Mouse (Mus musculus): Measurements from ENCODE around the gene Fam53b. TPM values are rescaled to one million over a fixed set of nuclear protein-coding genes. Genes with fewer than 3 reads are reported as not detected.

Gene Fam53b
- polyA plus RNA-seq, 1 experiment = 10.4 TPM

DNA sequence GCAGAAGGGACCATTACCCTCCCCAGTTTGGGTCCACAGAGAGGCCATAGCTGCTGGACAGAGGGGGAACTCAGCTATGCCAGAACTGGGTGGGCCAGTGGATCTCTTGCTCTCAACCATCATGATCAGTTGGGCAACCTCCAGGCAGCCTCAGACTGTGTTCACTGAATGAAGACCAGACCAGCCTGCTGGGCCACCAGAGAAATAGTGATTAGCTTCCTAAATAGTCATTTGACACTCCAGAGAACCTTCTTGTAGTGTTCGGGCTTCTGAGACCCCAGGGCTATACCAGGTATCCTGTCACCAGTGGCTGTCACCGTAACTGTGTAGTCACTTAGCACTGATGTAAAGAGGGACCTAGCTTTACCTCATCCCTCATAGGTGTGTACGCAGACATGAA lies 131.3 kb downstream of the Fam53b start:
- Histone ChIP-seq H3K4me3 (ENCODE audit: low read depth, low read length) (no peak overlapping the region), H3K9me3 (replicated peaks; ENCODE audit: control insufficient read depth, insufficient read depth, low read length, poor library complexity, severe bottlenecking) (no peaks in the 10 kb centered on the region), H3K27me3 (ENCODE audit: control insufficient read depth, insufficient read depth, low read length, poor library complexity, severe bottlenecking) (no peaks in the 10 kb centered on the region), H3K4me1 (ENCODE audit: control insufficient read depth, insufficient read depth, low read length) (no peaks in the 10 kb centered on the region), H3K9ac (ENCODE audit: low read depth, poor library complexity, severe bottlenecking) (no peak overlapping the region), H3K27ac (ENCODE audit: insufficient read depth, low read length) (no peak overlapping the region), H3K36me3 (ENCODE audit: control insufficient read depth, insufficient read depth, low read length, poor library complexity, severe bottlenecking) (no peaks in the 10 kb centered on the region)
- TF ChIP-seq CTCF (IDR thresholded peaks at IDR 0.05; ENCODE audit: low read depth, low read length) = no peak
- no peak for TF ChIP-seq POLR2A (IDR thresholded peaks at IDR 0.05; ENCODE audit: insufficient read depth, low read length)
- no peak for TF ChIP-seq EP300 (IDR thresholded peaks at IDR 0.05; ENCODE audit: insufficient read depth, low read depth, low read length)

GRCm38 (mm10) chr7:132681831-132682230 lies 131.9 kb downstream of the Fam53b start:
- no peak overlapping the region for H3K4me3 ChIP-seq (ENCODE audit: low read depth, low read length)
- no peaks in the 10 kb centered on the region for H3K4me1 ChIP-seq (ENCODE audit: control insufficient read depth, insufficient read depth, low read length)
- H3K9ac ChIP-seq (ENCODE audit: low read depth, poor library complexity, severe bottlenecking) = no peak overlapping the region
- H3K9me3 ChIP-seq (replicated peaks; ENCODE audit: control insufficient read depth, insufficient read depth, low read length, poor library complexity, severe bottlenecking) = no peaks in the 10 kb centered on the region
- no peaks in the 10 kb centered on the region for H3K27me3 ChIP-seq (ENCODE audit: control insufficient read depth, insufficient read depth, low read length, poor library complexity, severe bottlenecking)
- no peaks in the 10 kb centered on the region for H3K36me3 ChIP-seq (ENCODE audit: control insufficient read depth, insufficient read depth, low read length, poor library complexity, severe bottlenecking)
- no peak for TF ChIP-seq POLR2A (IDR thresholded peaks at IDR 0.05; ENCODE audit: insufficient read depth, low read length)
- H3K27ac ChIP-seq (ENCODE audit: insufficient read depth, low read length) = no peak overlapping the region

DNA sequence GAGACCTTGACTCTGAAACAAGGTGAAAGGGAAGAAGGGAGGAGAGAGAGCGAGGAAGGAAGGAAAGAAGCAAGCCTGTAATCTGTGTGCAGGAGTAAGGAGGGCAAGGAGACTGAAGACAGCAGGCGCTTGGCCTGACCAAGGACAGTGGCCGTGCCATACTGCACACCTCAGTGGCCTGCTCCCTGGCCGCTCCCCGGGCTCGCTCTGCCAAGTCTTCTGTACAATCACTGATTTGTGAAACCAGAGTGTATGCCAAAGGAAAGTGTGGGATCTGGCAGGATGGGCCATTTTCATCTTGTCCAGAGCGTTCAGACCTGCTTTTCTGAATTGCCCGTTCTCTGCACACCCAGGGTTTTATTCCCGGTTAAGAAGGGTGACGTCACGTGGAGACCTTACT lies 132.4 kb downstream of the Fam53b start:
- H3K27me3 ChIP-seq (ENCODE audit: control insufficient read depth, insufficient read depth, low read length, poor library complexity, severe bottlenecking) = no peaks in the 10 kb centered on the region
- no peak overlapping the region for H3K27ac ChIP-seq (ENCODE audit: insufficient read depth, low read length)
- H3K4me3 ChIP-seq (ENCODE audit: low read depth, low read length) = no peak overlapping the region
- TF ChIP-seq CTCF (IDR thresholded peaks at IDR 0.05; ENCODE audit: low read depth, low read length) = no peak
- TF ChIP-seq POLR2A (IDR thresholded peaks at IDR 0.05; ENCODE audit: insufficient read depth, low read length) = no peak
- TF ChIP-seq EP300 (IDR thresholded peaks at IDR 0.05; ENCODE audit: insufficient read depth, low read depth, low read length) = no peak
- H3K9me3 ChIP-seq (replicated peaks; ENCODE audit: control insufficient read depth, insufficient read depth, low read length, poor library complexity, severe bottlenecking) = no peaks in the 10 kb centered on the region
- H3K36me3 ChIP-seq (ENCODE audit: control insufficient read depth, insufficient read depth, low read length, poor library complexity, severe bottlenecking) = no peaks in the 10 kb centered on the region
- no peaks in the 10 kb centered on the region for H3K4me1 ChIP-seq (ENCODE audit: control insufficient read depth, insufficient read depth, low read length)
- H3K9ac ChIP-seq (ENCODE audit: low read depth, poor library complexity, severe bottlenecking) = no peak overlapping the region

GRCm38 (mm10) chr7:132679549-132679948 lies 134.1 kb downstream of the Fam53b start:
- TF ChIP-seq CTCF (IDR thresholded peaks at IDR 0.05; ENCODE audit: low read depth, low read length) = no peak
- TF ChIP-seq POLR2A (IDR thresholded peaks at IDR 0.05; ENCODE audit: insufficient read depth, low read length) = no peak
- no peak for TF ChIP-seq EP300 (IDR thresholded peaks at IDR 0.05; ENCODE audit: insufficient read depth, low read depth, low read length)
- H3K9me3 ChIP-seq (replicated peaks; ENCODE audit: control insufficient read depth, insufficient read depth, low read length, poor library complexity, severe bottlenecking) = no peaks in the 10 kb centered on the region
- no peak overlapping the region for H3K27ac ChIP-seq (ENCODE audit: insufficient read depth, low read length)
- H3K36me3 ChIP-seq (ENCODE audit: control insufficient read depth, insufficient read depth, low read length, poor library complexity, severe bottlenecking) = no peaks in the 10 kb centered on the region
- H3K27me3 ChIP-seq (ENCODE audit: control insufficient read depth, insufficient read depth, low read length, poor library complexity, severe bottlenecking) = no peaks in the 10 kb centered on the region
- H3K9ac ChIP-seq (ENCODE audit: low read depth, poor library complexity, severe bottlenecking) = no peak overlapping the region
- H3K4me3 ChIP-seq (ENCODE audit: low read depth, low read length) = no peak overlapping the region
- no peaks in the 10 kb centered on the region for H3K4me1 ChIP-seq (ENCODE audit: control insufficient read depth, insufficient read depth, low read length)

DNA sequence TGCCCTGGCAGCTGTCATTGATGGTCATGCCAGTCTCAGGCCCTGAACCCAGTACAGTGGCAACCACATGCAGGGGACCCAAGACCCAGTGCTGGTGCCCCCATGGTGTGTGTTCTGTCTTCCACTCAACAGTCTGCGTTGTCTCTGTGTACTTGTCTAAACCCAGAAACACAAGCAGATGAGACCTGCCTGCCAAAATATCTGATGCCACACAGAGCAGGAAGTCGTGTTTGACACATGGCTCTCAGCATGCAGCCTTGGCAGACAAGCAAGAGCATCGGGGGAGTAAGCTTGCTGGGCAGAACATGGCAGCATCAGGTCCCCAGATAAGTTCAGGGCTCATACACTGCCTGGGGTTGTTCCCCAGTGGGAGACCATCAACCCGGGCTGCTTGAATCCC lies 134.6 kb downstream of the Fam53b start:
- Histone ChIP-seq H3K27ac (ENCODE audit: insufficient read depth, low read length) (no peak overlapping the region), H3K4me1 (ENCODE audit: control insufficient read depth, insufficient read depth, low read length) (no peaks in the 10 kb centered on the region), H3K9me3 (replicated peaks; ENCODE audit: control insufficient read depth, insufficient read depth, low read length, poor library complexity, severe bottlenecking) (no peaks in the 10 kb centered on the region), H3K36me3 (ENCODE audit: control insufficient read depth, insufficient read depth, low read length, poor library complexity, severe bottlenecking) (no peaks in the 10 kb centered on the region), H3K9ac (ENCODE audit: low read depth, poor library complexity, severe bottlenecking) (no peak overlapping the region), H3K27me3 (ENCODE audit: control insufficient read depth, insufficient read depth, low read length, poor library complexity, severe bottlenecking) (no peaks in the 10 kb centered on the region), H3K4me3 (ENCODE audit: low read depth, low read length) (no peak overlapping the region)
- TF ChIP-seq POLR2A (IDR thresholded peaks at IDR 0.05; ENCODE audit: insufficient read depth, low read length) (no peak), CTCF (IDR thresholded peaks at IDR 0.05; ENCODE audit: low read depth, low read length) (no peak), EP300 (IDR thresholded peaks at IDR 0.05; ENCODE audit: insufficient read depth, low read depth, low read length) (no peak)

- H3K27me3 ChIP-seq (ENCODE audit: control insufficient read depth, insufficient read depth, low read length, poor library complexity, severe bottlenecking) = no peaks in the 10 kb centered on the region
- no peak overlapping the region for H3K27ac ChIP-seq (ENCODE audit: insufficient read depth, low read length)
- H3K4me1 ChIP-seq (ENCODE audit: control insufficient read depth, insufficient read depth, low read length) = peaks cover 3% of the 10 kb centered on the region
- no peak overlapping the region for H3K4me3 ChIP-seq (ENCODE audit: low read depth, low read length)
- no peak for TF ChIP-seq EP300 (IDR thresholded peaks at IDR 0.05; ENCODE audit: insufficient read depth, low read depth, low read length)
- TF ChIP-seq CTCF (IDR thresholded peaks at IDR 0.05; ENCODE audit: low read depth, low read length) = no peak
- TF ChIP-seq POLR2A (IDR thresholded peaks at IDR 0.05; ENCODE audit: insufficient read depth, low read length) = no peak
- no peaks in the 10 kb centered on the region for H3K36me3 ChIP-seq (ENCODE audit: control insufficient read depth, insufficient read depth, low read length, poor library complexity, severe bottlenecking)
- no peaks in the 10 kb centered on the region for H3K9me3 ChIP-seq (replicated peaks; ENCODE audit: control insufficient read depth, insufficient read depth, low read length, poor library complexity, severe bottlenecking)
- no peak overlapping the region for H3K9ac ChIP-seq (ENCODE audit: low read depth, poor library complexity, severe bottlenecking)
Observed at GRCm38 (mm10) chr7:132675922-132676321, 137.8 kb downstream of the Fam53b start.

Measured in ES-Bruce4 (cell line).